Mouse (Mus musculus) forebrain, embryonic 12.5 days (tissue): ENCODE measurements at regions not wholly inside any gene's neighbourhood (a gene's known extent, or its start where the extent isn't known, plus 50 kb on each side); places are given as distances from the start of the nearest gene placed in this dataset.

Experiments
- ATAC-seq: fragments of 200-750 bp; cut with Nextera tagmentation; 2 replicates; pipeline ENCODE4 v1.8.0; 2017; ENCODE audit warnings: moderate TSS enrichment; ENCODE audit not compliant: low FRiP score
- H3K27ac ChIP-seq: fragments of 300-500 bp; sonication (generic); 2 replicates; pipeline ENCODE4 v1.5.1; 2016; ENCODE audit warnings: mild to moderate bottlenecking
- H3K27me3 ChIP-seq: fragments of 300-500 bp; sonication (generic); 2 replicates; pipeline ENCODE4 v1.6.1; 2016; ENCODE audit warnings: mild to moderate bottlenecking
- H3K36me3 ChIP-seq: fragments of 300-500 bp; sonication (generic); replicated peaks from 2 replicates; pipeline ENCODE4 v1.6.1; 2016; ENCODE audit warnings: mild to moderate bottlenecking
- H3K4me1 ChIP-seq: fragments of 300-500 bp; sonication (generic); 2 replicates; pipeline ENCODE4 v1.6.1; 2016
- H3K4me2 ChIP-seq: fragments of 300-500 bp; sonication (generic); 2 replicates; pipeline ENCODE4 v1.6.1; 2016; ENCODE audit warnings: mild to moderate bottlenecking, moderate library complexity
- H3K4me3 ChIP-seq: fragments of 300-500 bp; sonication (generic); replicated peaks from 2 replicates; pipeline ENCODE4 v1.5.1; 2016; ENCODE audit warnings: mild to moderate bottlenecking
- H3K9ac ChIP-seq: fragments of 300-500 bp; sonication (generic); 2 replicates; pipeline ENCODE4 v1.6.1; 2016; ENCODE audit warnings: mild to moderate bottlenecking
- H3K9me3 ChIP-seq: fragments of 300-500 bp; sonication (generic); 2 replicates; pipeline ENCODE4 v1.6.1; 2016
- WGBS: fragments of 180-500 bp; shearing (Covaris S2); methylation state at CpG from one replicate; pipeline ENCODE4 v1.1.7; 2016; 5-methylcytosine and 5-hydroxymethylcytosine counted together

DNA sequence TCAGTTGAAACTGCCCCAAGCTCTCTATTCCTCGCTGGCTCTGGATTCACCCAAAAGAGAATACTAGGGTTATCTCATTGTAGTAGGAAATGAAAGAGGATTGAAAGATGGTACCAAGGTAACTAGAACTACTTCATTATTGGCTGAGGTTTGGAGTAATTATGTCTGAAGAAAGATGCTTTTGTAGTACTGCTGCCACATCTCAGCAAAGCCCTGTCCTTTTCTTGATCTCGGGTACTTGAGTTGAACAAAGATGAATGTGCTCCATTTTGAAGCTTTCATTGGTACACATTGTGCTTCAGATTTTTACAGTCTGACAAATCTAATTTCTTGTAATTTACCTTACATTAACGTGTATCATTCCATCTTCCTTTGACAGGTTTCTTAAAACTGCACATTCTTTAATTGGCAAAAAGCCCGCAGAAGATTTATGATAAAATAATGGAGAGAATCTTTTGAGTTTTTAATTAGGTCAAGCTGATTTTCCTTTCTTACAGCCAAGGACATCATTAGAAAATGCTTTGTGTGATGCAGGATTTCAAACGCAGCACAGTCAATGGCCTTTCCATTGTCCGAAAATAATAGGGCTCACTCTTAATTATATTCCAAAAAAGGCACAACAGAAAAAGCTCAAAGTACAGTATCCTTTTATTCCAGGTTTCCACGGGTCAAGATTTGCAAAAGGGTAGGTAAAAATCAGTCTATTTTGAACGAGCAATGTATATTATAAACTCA, 1791.7 kb upstream of the Nudt12 start:
- Histone ChIP-seq H3K9me3 (no peaks in the 10 kb centered on the region), H3K4me1 (peaks cover 3% of the 10 kb centered on the region; the same call in 1 of the 2 replicates), H3K4me3 (no peak overlapping the region), H3K36me3 (no peaks in the 10 kb centered on the region), H3K4me2 (no peak overlapping the region), H3K27ac (no peak overlapping the region), H3K27me3 (no peaks in the 10 kb centered on the region), H3K9ac (no peak overlapping the region)
- 19% methylated on average over 8 of the region's 8 CpGs for WGBS
- peak; percentile 36; the same call in 1 of the 2 replicates for ATAC-seq

DNA sequence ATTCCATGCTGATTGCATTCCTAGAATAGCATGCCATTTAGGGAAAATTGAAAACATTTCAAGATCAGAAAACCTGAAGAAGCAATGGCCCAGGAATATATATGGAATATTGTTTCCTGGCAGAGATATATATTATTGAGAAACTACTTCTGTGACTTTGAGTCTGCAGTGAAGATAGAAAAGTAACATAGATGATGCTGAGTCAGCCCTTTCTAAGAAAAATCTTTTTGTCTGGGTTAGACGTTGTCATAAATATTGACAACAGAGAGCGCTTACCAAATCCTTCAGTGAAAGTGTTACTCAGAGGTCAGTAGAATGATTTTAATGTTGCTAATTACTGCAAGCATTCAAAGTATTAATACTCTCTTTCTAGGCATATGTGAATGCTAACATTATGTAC, 1749.1 kb upstream of the Nudt12 start:
- no peaks in the 10 kb centered on the region for H3K9me3 ChIP-seq
- H3K4me1 ChIP-seq, result no peaks in the 10 kb centered on the region
- H3K4me2 ChIP-seq, result no peak overlapping the region
- no peaks in the 10 kb centered on the region for H3K27me3 ChIP-seq
- no peaks in the 10 kb centered on the region for H3K36me3 ChIP-seq
- H3K4me3 ChIP-seq, result no peak overlapping the region
- H3K9ac ChIP-seq, result no peak overlapping the region
- 78% methylated on average over 2 of the region's 2 CpGs for WGBS
- no peak overlapping the region for H3K27ac ChIP-seq
- no peak for ATAC-seq

DNA sequence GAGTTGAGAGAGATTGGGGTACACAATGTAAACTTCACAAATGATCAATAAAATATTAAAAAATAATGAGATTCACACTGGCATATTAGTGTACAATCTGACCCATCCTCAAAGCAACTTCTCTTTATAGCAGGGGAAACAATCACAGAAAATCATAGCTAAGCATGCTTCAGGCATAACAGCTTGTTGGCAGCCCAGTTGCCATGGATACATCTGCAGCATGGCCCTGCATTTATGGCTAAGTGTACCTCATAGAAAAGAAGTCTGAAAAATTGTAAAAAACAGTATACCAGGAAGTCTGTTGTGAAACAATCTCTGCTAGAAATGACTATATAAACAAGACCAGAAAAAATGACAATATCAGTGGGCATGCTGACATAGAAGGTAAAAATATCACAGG, 1747.9 kb upstream of the Nudt12 start:
- Histone ChIP-seq H3K4me1 (no peaks in the 10 kb centered on the region), H3K27ac (no peak overlapping the region), H3K4me2 (no peak overlapping the region), H3K4me3 (no peak overlapping the region), H3K9me3 (no peaks in the 10 kb centered on the region), H3K27me3 (no peaks in the 10 kb centered on the region), H3K9ac (no peak overlapping the region), H3K36me3 (no peaks in the 10 kb centered on the region)
- no peak for ATAC-seq

DNA sequence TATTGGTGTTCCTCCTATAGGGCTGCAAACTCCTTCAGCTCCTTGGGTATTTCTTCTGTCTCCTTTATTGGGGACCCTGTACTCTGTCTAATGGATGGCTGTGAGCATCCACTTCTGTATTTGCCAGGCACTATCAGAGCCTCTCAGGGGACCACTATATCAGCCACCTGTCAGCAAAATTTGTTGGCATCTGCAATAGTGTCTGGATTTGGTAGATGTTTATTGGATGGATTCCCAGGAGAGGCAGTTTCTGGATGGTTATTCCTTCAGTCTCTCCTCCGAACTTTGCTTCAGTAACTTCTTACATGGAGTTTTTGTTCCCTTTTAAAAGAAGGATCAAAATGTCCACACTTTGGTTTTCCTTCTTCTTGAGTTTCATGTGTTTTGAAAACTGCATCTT, 1729.7 kb upstream of the Nudt12 start:
- Histone ChIP-seq H3K27ac (no peak overlapping the region), H3K4me2 (no peak overlapping the region), H3K27me3 (no peaks in the 10 kb centered on the region), H3K9me3 (no peaks in the 10 kb centered on the region), H3K9ac (no peak overlapping the region), H3K36me3 (no peaks in the 10 kb centered on the region), H3K4me3 (no peak overlapping the region), H3K4me1 (no peaks in the 10 kb centered on the region)
- ATAC-seq, result no peak
- 85% methylated on average over 1 of the region's 1 CpGs for WGBS

DNA sequence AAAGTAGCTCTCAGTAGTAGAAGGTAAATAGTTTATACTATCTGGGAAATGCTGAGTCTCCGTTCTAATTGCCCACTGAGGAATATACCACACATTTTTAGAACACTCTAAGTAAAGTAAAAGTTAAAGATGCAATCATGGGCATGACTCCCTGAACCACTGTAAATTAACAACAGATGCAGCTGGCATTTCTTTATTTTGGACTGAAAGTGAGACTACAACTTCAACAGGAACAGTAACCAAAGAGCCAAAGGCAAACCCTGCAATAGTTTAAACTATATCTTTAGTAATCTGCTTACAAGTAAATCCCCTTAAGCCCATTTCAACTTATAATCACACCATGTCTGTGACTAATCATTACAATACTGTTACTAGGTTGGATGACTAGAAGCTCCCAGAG, 1725.0 kb upstream of the Nudt12 start:
- 87% methylated on average over 1 of the region's 1 CpGs for WGBS
- H3K9ac ChIP-seq, result no peak overlapping the region
- H3K4me2 ChIP-seq, result no peak overlapping the region
- no peaks in the 10 kb centered on the region for H3K27me3 ChIP-seq
- ATAC-seq, result no peak
- H3K36me3 ChIP-seq, result no peaks in the 10 kb centered on the region
- H3K27ac ChIP-seq, result no peak overlapping the region
- no peak overlapping the region for H3K4me3 ChIP-seq
- no peaks in the 10 kb centered on the region for H3K4me1 ChIP-seq
- no peaks in the 10 kb centered on the region for H3K9me3 ChIP-seq

DNA sequence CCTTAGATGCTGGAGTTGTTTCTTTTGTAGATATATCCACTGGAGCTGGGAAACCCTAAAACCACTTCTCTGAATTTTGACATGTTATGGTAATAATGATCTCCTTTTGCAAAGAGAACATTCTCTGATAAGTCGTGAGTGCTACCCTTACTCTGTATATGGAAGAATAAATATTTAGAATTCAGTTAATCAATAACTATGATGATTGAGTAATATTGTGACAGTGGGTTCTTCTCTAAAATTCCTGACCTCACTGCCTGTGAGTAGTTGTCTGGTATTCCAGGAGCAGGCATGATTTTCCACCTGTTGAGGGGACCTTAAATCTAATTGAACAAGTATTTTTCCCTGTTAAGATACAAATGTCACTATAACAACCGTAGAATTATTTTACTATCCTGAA, 1707.0 kb upstream of the Nudt12 start:
- H3K27ac ChIP-seq, result no peak overlapping the region
- WGBS, result 86% methylated on average over 2 of the region's 2 CpGs
- ATAC-seq, result no peak

DNA sequence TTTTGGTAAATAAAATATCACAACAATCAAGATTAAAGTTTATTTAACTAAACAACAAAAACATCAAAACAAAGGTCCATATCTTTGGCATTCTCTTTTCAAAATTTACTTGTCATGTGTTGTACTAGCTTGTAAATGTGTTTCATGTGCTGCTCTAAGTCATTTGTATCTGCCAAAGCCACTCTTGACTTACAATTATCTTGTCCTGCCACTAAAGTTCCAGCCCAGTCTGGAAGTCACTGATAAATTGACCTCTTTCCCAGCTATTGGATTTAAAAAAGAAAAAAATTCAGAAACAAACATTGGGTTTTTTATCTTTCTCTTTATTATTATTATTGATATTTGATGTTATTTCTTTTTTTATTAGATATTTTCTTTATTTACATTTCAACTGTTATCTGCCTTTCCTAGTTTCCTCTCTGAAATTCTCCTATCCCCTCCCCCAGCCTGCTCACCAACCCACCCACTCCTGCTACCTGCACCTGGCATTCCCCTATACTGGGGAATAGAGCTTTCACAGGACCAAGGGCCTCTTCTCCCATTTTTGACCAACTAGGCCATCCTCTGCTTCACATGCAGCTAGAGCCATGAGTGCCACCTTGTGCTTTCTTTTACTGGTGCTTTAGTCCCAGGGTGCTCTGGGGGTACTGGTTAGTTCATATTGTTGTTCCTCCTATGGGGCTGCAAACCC, 1704.9 kb upstream of the Nudt12 start:
- Histone ChIP-seq H3K4me2 (no peak overlapping the region), H3K27me3 (no peaks in the 10 kb centered on the region), H3K9me3 (no peaks in the 10 kb centered on the region), H3K27ac (no peak overlapping the region), H3K36me3 (no peaks in the 10 kb centered on the region), H3K4me3 (no peak overlapping the region), H3K9ac (no peak overlapping the region), H3K4me1 (no peaks in the 10 kb centered on the region)
- no peak for ATAC-seq

More for the DNA sequence above, 1707.0 kb upstream of the Nudt12 start:
- Histone ChIP-seq H3K27me3 (no peaks in the 10 kb centered on the region), H3K4me3 (no peak overlapping the region), H3K36me3 (no peaks in the 10 kb centered on the region), H3K4me1 (no peaks in the 10 kb centered on the region), H3K9me3 (no peaks in the 10 kb centered on the region), H3K9ac (no peak overlapping the region), H3K4me2 (no peak overlapping the region)

- 74% methylated on average over 2 of the region's 2 CpGs for WGBS
- H3K4me1 ChIP-seq, result no peaks in the 10 kb centered on the region
- no peaks in the 10 kb centered on the region for H3K9me3 ChIP-seq
- no peaks in the 10 kb centered on the region for H3K36me3 ChIP-seq
- no peak overlapping the region for H3K4me3 ChIP-seq
- H3K4me2 ChIP-seq, result no peak overlapping the region
- no peak overlapping the region for H3K27ac ChIP-seq
- H3K27me3 ChIP-seq, result no peaks in the 10 kb centered on the region
- no peak overlapping the region for H3K9ac ChIP-seq
- no peak for ATAC-seq
Observed at GRCm38 (mm10) chr17:60717494-60717893, 1704.3 kb upstream of the Nudt12 start.
